Mouse (Mus musculus) embryonic fibroblast, embryonic 13.5 days (primary cell): Measurements from ENCODE around the gene Usp50.

Source experiments
- CTCF ChIP-seq: IDR thresholded peaks from 2 replicates; pipeline ENCODE4 v1.5.1; 2011; ENCODE audit warnings: mild to moderate bottlenecking, control low read depth, low read length, moderate library complexity, borderline replicate concordance; ENCODE audit not compliant: insufficient read depth
- POLR2A ChIP-seq: IDR thresholded peaks from 2 replicates; pipeline ENCODE4 v1.6.1; 2011; ENCODE audit warnings: low read depth, mild to moderate bottlenecking, control low read depth, low read length, moderate library complexity

- no peak for TF ChIP-seq POLR2A
- TF ChIP-seq CTCF, result no peak
These were observed 12.4 kb upstream of the Usp50 start for GRCm38 (mm10) chr2:126795708-126796107.
